Comparison of ENCODE assay signal across 8 mouse cellular contexts in the genomic region with DNA sequence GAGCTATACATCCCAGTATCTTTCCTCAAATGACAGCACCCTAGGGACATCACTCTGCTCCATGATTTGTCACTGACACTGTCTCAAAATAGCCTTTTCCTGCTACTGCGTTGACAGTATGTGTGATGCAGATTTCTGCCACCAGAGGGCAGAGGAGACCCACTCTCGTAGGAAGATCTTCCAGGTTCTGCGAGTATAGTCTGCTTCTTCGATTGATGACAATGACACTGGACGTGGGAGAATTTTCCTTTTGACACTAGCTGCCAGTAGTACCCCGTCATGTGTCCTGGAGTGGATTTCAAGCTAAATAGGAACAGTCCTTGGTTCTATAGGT. TPM values are rescaled to one million over a fixed set of nuclear protein-coding genes. Genes with fewer than 3 reads are reported as not detected.
DNase-seq lines count a peak whose midpoint lies in the region; ATAC-seq and TF ChIP-seq lines count a peak whose summit lies in the region.

No protein-coding gene starts in this region.

- H3K27ac ChIP-seq in embryonic fibroblast, embryonic 13.5 days (ENCODE audit: insufficient read depth, low read length), result no peak overlapping the region
- H3K27ac ChIP-seq in lung, embryonic 16.5 days (ENCODE audit: low read length), result no peak overlapping the region

- intact Hi-C loops in heart, postnatal 36 days (cut with DNase I), result loop anchor here (2.0 kb wide), 1 partner anchor 591 kb away; no protein-coding TSS in a partner anchor

- H3K4me3 ChIP-seq in embryonic fibroblast, embryonic 13.5 days (ENCODE audit: insufficient read depth, low read length), result no peak overlapping the region
- H3K4me3 ChIP-seq in lung, embryonic 16.5 days (ENCODE audit: low read length), result no peak overlapping the region

- no peaks in the 10 kb centered on the region for H3K4me1 ChIP-seq in embryonic fibroblast, embryonic 13.5 days (ENCODE audit: control insufficient read depth, insufficient read depth, low read length)
- H3K4me1 ChIP-seq in lung, embryonic 16.5 days (replicated peaks; ENCODE audit: control insufficient read depth, insufficient read depth, low read length), result no peaks in the 10 kb centered on the region; the same call in 1 of the 2 replicates

- no peak overlapping the region for H3K4me2 ChIP-seq in lung, embryonic 16.5 days (ENCODE audit: low read depth, low read length)

- TF ChIP-seq CTCF in brain, embryonic 14.5 days (IDR thresholded peaks at IDR 0.05; ENCODE audit: borderline replicate concordance, extremely low read depth, insufficient read depth, insufficient read length), result peak; percentile 89; the same call in 1 of the 2 replicates
- peak; percentile 77 for TF ChIP-seq CTCF in embryonic fibroblast, embryonic 13.5 days (IDR thresholded peaks at IDR 0.05; ENCODE audit: borderline replicate concordance, insufficient read depth, low read length)

- ATAC-seq in CD4-positive, CD25-positive, alpha-beta regulatory T cell, adult 4 months, result no peak
- ATAC-seq in lung, embryonic 16.5 days (ENCODE audit: low read depth), result peak; percentile 49; the same call in 1 of the 2 replicates

- no peaks in the 10 kb centered on the region for H3K27me3 ChIP-seq in lung, embryonic 16.5 days (ENCODE audit: control insufficient read depth, insufficient read depth, low read depth, low read length)

- 3% methylated on average over 6 of the region's 6 CpGs for WGBS in lung, embryonic 16.5 days

- no peaks in the 10 kb centered on the region for H3K36me3 ChIP-seq in lung, embryonic 16.5 days (ENCODE audit: control insufficient read depth, insufficient read depth, low read length)

- no peaks in the 10 kb centered on the region for H3K9me3 ChIP-seq in lung, embryonic 16.5 days (ENCODE audit: control insufficient read depth, low read length)

- DNase-seq in CD4-positive, CD25-positive, alpha-beta regulatory T cell, adult 2 months (ENCODE audit: low read depth, low spot score), result peak; percentile 65
- peak; percentile 88 for DNase-seq in brain, embryonic 14.5 days (ENCODE audit: low read depth)
- DNase-seq in heart, postnatal 36 days, result peak; percentile 51 to 77
- DNase-seq in layer of hippocampus, adult 18-20 months (ENCODE audit: low spot score in 2 of 2), result peak; percentile 58 to 89
- peak; percentile 87 for DNase-seq in retina, postnatal 1 day

- H3K9ac ChIP-seq in lung, embryonic 16.5 days (ENCODE audit: low read length), result no peak overlapping the region

- TF ChIP-seq POLR2A in brain, embryonic 14.5 days (IDR thresholded peaks at IDR 0.05; ENCODE audit: borderline replicate concordance, extremely low read depth, insufficient read depth, insufficient read length, poor library complexity, severe bottlenecking), result no peak
- no peak for TF ChIP-seq POLR2A in embryonic fibroblast, embryonic 13.5 days (IDR thresholded peaks at IDR 0.05; ENCODE audit: low read depth, low read length)

RNA-seq across cellular contexts. Expression of gene Rabl2, which starts 31.9 kb away (rescaled TPM):
- polyA plus RNA-seq in CD4-positive, CD25-positive, alpha-beta regulatory T cell, adult 4 months (2017; shearing (Covaris generic)), result 1 to 10 TPM; 1.3 to 2.2 TPM
- 90.4 and 103 TPM in 2 replicates for polyA plus RNA-seq in brain, embryonic 14.5 days (2012; rRNA removed)
- 15.2 and 26.9 TPM in 2 replicates for polyA plus RNA-seq in embryonic fibroblast, embryonic 13.5 days (2011; ENCODE audit: insufficient read length, low read depth, missing spikeins)
- total RNA-seq in heart, postnatal 36 days (2021), result 1 to 10 TPM; 4.4 to 5.4 TPM
- 10 to 100 TPM; 25.9 to 28.6 TPM for total RNA-seq in layer of hippocampus, adult 18-20 months (2021)
- polyA plus RNA-seq in lung, embryonic 16.5 days (2015; fragmentation: Nextera tagmentation; extraction: Ambion mirVana), result 51.3 and 52.8 TPM in 2 replicates

RNA-seq across cellular contexts. Expression of gene Acr, which starts 55.5 kb away (rescaled TPM):
- polyA plus RNA-seq in CD4-positive, CD25-positive, alpha-beta regulatory T cell, adult 4 months (2017; shearing (Covaris generic)), result not detected
- 9.4 and 9.7 TPM in 2 replicates for polyA plus RNA-seq in brain, embryonic 14.5 days (2012; rRNA removed)
- polyA plus RNA-seq in embryonic fibroblast, embryonic 13.5 days (2011; ENCODE audit: insufficient read length, low read depth, missing spikeins), result not detected in 2 replicates
- total RNA-seq in heart, postnatal 36 days (2021), result under 1 TPM; 0.25 to 0.68 TPM
- total RNA-seq in layer of hippocampus, adult 18-20 months (2021), result 1 to 10 TPM in 1 of 2 experiments, under 1 TPM in 1; 0.66 to 1.0 TPM
- 0.14 and 0.20 TPM in 2 replicates for polyA plus RNA-seq in lung, embryonic 16.5 days (2015; fragmentation: Nextera tagmentation; extraction: Ambion mirVana)
